Mouse (Mus musculus): ENCODE results near the gene Upk3b. TPM values are rescaled to one million over a fixed set of nuclear protein-coding genes. Genes with fewer than 3 reads are reported as not detected.

The Upk3b gene
- total and polyA plus RNA-seq, 3 experiments: 0.09 TPM; not detected in 2

GRCm38 (mm10) chr5:136073051-136073450, 34.8 kb downstream of the Upk3b start:
- DNase-seq (ENCODE audit: extremely low read depth): no peak
- Histone ChIP-seq H3K36me3 (replicated peaks in 1 of 2; ENCODE audit: control insufficient read depth in 1 of 2, insufficient read depth in 1 of 2, low read length in 1 of 2) (no peaks in the 10 kb centered on the region), H3K4me2 (ENCODE audit: insufficient read depth, low read depth, poor library complexity, severe bottlenecking) (no peak overlapping the region), H3K9ac (ENCODE audit: insufficient read depth, low read depth) (no peak overlapping the region), H3K79me2 (replicated peaks; ENCODE audit: control insufficient read depth, extremely low read depth, insufficient read depth, poor library complexity, severe bottlenecking) (no peaks in the 10 kb centered on the region), H3K27ac (ENCODE audit: insufficient read depth, low read depth) (no peak overlapping the region), H3K27me3 (replicated peaks) (peaks cover 89% of the 10 kb centered on the region), H3K4me3 (replicated peaks in 1 of 3; ENCODE audit: low read depth in 2 of 3, low read length in 2 of 3, poor library complexity in 1 of 3) (no peak overlapping the region), H3K4me1 (ENCODE audit: control insufficient read depth in 1 of 2, insufficient read depth in 2 of 2) (peaks cover 3 to 9% of the 10 kb centered on the region in 2 experiments; a peak in 1 of 4 replicates), H3K9me3 (replicated peaks; ENCODE audit: low read length) (peaks cover 4% of the 10 kb centered on the region)
- dilution Hi-C loops (cut with MboI; ENCODE audit: extremely low pct_ligation_motif_present, extremely low pct_unique_long_range_greater_than_20kb, low sequenced_read_pairs): no loop called here
- no peak for TF ChIP-seq RAD21 (IDR thresholded peaks at IDR 0.05; ENCODE audit: low read depth, low read length)
- TF ChIP-seq ZNF384 (IDR thresholded peaks at IDR 0.05; ENCODE audit: low read depth, low read length): no peak
- TF ChIP-seq SMC3 (IDR thresholded peaks at IDR 0.05; ENCODE audit: low read depth, low read length): no peak
- TF ChIP-seq POLR2AphosphoS2 (IDR thresholded peaks at IDR 0.05; ENCODE audit: low read depth, low read length): no peak
- no peak for TF ChIP-seq MAX (IDR thresholded peaks at IDR 0.05; ENCODE audit: low read length)
- TF ChIP-seq EP300 (IDR thresholded peaks at IDR 0.05; ENCODE audit: low read length): no peak
- in situ Hi-C loops (cut with MboI; ENCODE audit: low pct_ligation_motif_present, low pct_unique_long_range_greater_than_20kb, low sequenced_read_pairs): no loop called here

GRCm38 (mm10) chr5:136073526-136073925, 35.2 kb downstream of the Upk3b start:
- no peak overlapping the region for H3K4me2 ChIP-seq (ENCODE audit: insufficient read depth, low read depth, poor library complexity, severe bottlenecking)
- no peak for DNase-seq (ENCODE audit: extremely low read depth)
- H3K9ac ChIP-seq (ENCODE audit: insufficient read depth, low read depth): no peak overlapping the region
- no peaks in the 10 kb centered on the region for H3K36me3 ChIP-seq (replicated peaks in 1 of 2; ENCODE audit: control insufficient read depth in 1 of 2, insufficient read depth in 1 of 2, low read length in 1 of 2)
- H3K27ac ChIP-seq (ENCODE audit: insufficient read depth, low read depth): no peak overlapping the region
- peaks cover 4% of the 10 kb centered on the region for H3K9me3 ChIP-seq (replicated peaks; ENCODE audit: low read length)
- TF ChIP-seq PAX5 (IDR thresholded peaks at IDR 0.05; ENCODE audit: low read length): no peak
- TF ChIP-seq NELFE (IDR thresholded peaks at IDR 0.05; ENCODE audit: low read depth, low read length): no peak
- no peak for TF ChIP-seq MAZ (IDR thresholded peaks at IDR 0.05; ENCODE audit: low read depth, low read length)
- TF ChIP-seq TBP (conservative IDR thresholded peaks at IDR 0.05; ENCODE audit: low read depth, low read length): no peak
- TF ChIP-seq CHD1 (IDR thresholded peaks at IDR 0.05; ENCODE audit: low read depth, low read length): no peak
- no peak for TF ChIP-seq MAX (IDR thresholded peaks at IDR 0.05; ENCODE audit: low read length)
- no peak for TF ChIP-seq UBTF (IDR thresholded peaks at IDR 0.05; ENCODE audit: low read depth, low read length)
- no peak for TF ChIP-seq JUND (conservative IDR thresholded peaks at IDR 0.05; ENCODE audit: low read depth, low read length)
- no peak for TF ChIP-seq CHD2 (IDR thresholded peaks at IDR 0.05; ENCODE audit: low read length)
- no peak for TF ChIP-seq ETS1 (conservative IDR thresholded peaks at IDR 0.05; ENCODE audit: low read depth, low read length)
- no peak for TF ChIP-seq MEF2A (IDR thresholded peaks at IDR 0.05; ENCODE audit: borderline replicate concordance, low read depth, low read length)
- no peak for TF ChIP-seq ZC3H11A (IDR thresholded peaks at IDR 0.05; ENCODE audit: low read depth, low read length)
- TF ChIP-seq EP300 (IDR thresholded peaks at IDR 0.05; ENCODE audit: low read length): no peak
- TF ChIP-seq ZKSCAN1 (IDR thresholded peaks at IDR 0.05; ENCODE audit: borderline replicate concordance, low read depth, low read length): no peak
- peaks cover 89% of the 10 kb centered on the region for H3K27me3 ChIP-seq (replicated peaks)
- dilution Hi-C loops (cut with MboI; ENCODE audit: extremely low pct_ligation_motif_present, extremely low pct_unique_long_range_greater_than_20kb, low sequenced_read_pairs): no loop called here
- no peaks in the 10 kb centered on the region for H3K79me2 ChIP-seq (replicated peaks; ENCODE audit: control insufficient read depth, extremely low read depth, insufficient read depth, poor library complexity, severe bottlenecking)
- in situ Hi-C loops (cut with MboI; ENCODE audit: low pct_ligation_motif_present, low pct_unique_long_range_greater_than_20kb, low sequenced_read_pairs): no loop called here
- no peak overlapping the region for H3K4me3 ChIP-seq (replicated peaks in 1 of 3; ENCODE audit: low read depth in 2 of 3, low read length in 2 of 3, poor library complexity in 1 of 3)
- peaks cover 3 to 9% of the 10 kb centered on the region in 2 experiments; a peak in 1 of 4 replicates for H3K4me1 ChIP-seq (ENCODE audit: control insufficient read depth in 1 of 2, insufficient read depth in 2 of 2)

Data from CH12.LX (cell line).